Comparison of ENCODE assay signal across 8 mouse cellular contexts in the genomic region with DNA sequence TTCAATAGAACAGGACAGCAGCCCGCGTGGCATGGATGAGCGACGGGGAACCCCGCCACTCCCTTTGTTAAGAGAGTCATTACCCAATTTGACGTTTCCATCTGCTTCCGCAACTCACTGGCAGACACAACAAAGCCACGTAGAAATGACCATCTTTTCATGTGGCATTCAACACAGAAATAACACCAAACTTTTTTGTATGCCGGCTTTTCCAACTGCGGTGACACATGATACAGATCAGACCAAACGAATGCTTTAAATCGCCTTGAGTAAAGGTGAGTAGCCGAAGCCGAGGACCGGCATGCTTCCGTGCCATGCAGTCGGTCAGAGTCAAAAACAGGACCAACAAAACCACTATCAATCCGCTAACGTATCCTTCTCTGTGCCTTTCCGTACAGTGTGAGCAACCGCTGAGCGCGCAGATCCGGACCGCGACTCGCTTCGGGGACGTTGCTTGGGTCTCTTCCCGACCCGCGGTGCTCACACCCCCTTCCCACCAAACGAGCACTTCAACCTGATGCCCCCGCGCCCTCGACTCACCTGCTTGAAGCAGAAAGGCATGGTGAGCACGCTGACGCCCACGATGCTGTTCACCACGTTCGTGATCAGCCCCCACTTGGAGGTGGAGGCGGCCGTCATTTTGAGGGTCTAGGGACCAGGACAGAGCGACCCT. TPM values are rescaled to one million over a fixed set of nuclear protein-coding genes. Genes with fewer than 3 reads are reported as not detected.
DNase-seq lines count a peak whose midpoint lies in the region; ATAC-seq lines count a peak whose summit lies in the region.

No protein-coding gene starts in this region.

- H3K4me3 ChIP-seq in limb, embryonic 13.5 days = peak overlapping the region; percentile 76
- H3K4me3 ChIP-seq in midbrain, embryonic 12.5 days = peak overlapping the region; percentile 84

- peak; percentile 34 for ATAC-seq in limb, embryonic 13.5 days (ENCODE audit: low FRiP score, low read depth)
- ATAC-seq in midbrain, embryonic 12.5 days (ENCODE audit: low FRiP score, low read depth) = peak; percentile 45

- H3K36me3 ChIP-seq in limb, embryonic 13.5 days = peaks cover 17% of the 10 kb centered on the region
- H3K36me3 ChIP-seq in midbrain, embryonic 12.5 days = peaks cover 3% of the 10 kb centered on the region; the same call in 1 of the 2 replicates

- H3K9me3 ChIP-seq in limb, embryonic 13.5 days = peaks cover 3% of the 10 kb centered on the region; the same call in 1 of the 2 replicates
- no peaks in the 10 kb centered on the region for H3K9me3 ChIP-seq in midbrain, embryonic 12.5 days

- WGBS in limb, embryonic 13.5 days = under 1% methylated on average over 44 of the region's 44 CpGs
- WGBS in midbrain, embryonic 12.5 days = under 1% methylated on average over 44 of the region's 44 CpGs

- peak overlapping the region; percentile 84 for H3K9ac ChIP-seq in limb, embryonic 13.5 days
- peak overlapping the region; percentile 73 for H3K9ac ChIP-seq in midbrain, embryonic 12.5 days (replicated peaks)

- H3K4me1 ChIP-seq in limb, embryonic 13.5 days = peaks cover 15% of the 10 kb centered on the region
- H3K4me1 ChIP-seq in midbrain, embryonic 12.5 days = peaks cover 25% of the 10 kb centered on the region

- intact Hi-C loops in left cerebral cortex, postnatal 4 days (cut with DNase I) = no loop called here

- DNase-seq in adrenal gland, adult 2 months = peak; percentile 49
- DNase-seq in adrenal gland, adult 18-20 months (ENCODE audit: low spot score in 2 of 2) = no peak
- peak; percentile 39 for DNase-seq in thymus, postnatal 0 days (ENCODE audit: low spot score)
- DNase-seq in thymus, adult 18-20 months = no peak
- peak; percentile 26 for DNase-seq in forelimb bud, embryonic 11.5 days (ENCODE audit: low read depth, low spot score)
- no peak for DNase-seq in left cerebral cortex, postnatal 4 days

- H3K4me2 ChIP-seq in limb, embryonic 13.5 days (replicated peaks) = peak overlapping the region; percentile 77
- H3K4me2 ChIP-seq in midbrain, embryonic 12.5 days (replicated peaks) = peak overlapping the region; percentile 84

- no peaks in the 10 kb centered on the region for H3K27me3 ChIP-seq in limb, embryonic 13.5 days
- H3K27me3 ChIP-seq in midbrain, embryonic 12.5 days = no peaks in the 10 kb centered on the region

- H3K27ac ChIP-seq in limb, embryonic 13.5 days = peak overlapping the region; percentile 34; the same call in 1 of the 2 replicates
- peak overlapping the region; percentile 63 for H3K27ac ChIP-seq in midbrain, embryonic 12.5 days (replicated peaks)

RNA-seq across cellular contexts. Expression of gene Slc38a10, which starts 0.6 kb away (rescaled TPM):
- total RNA-seq in adrenal gland, adult 2 months (2021) = 100 to 1,000 TPM; 119 to 148 TPM
- polyA plus RNA-seq in adrenal gland, adult 2 months (2012; rRNA removed) = 132 and 146 TPM in 2 replicates
- 100 to 1,000 TPM; 147 to 177 TPM for total RNA-seq in adrenal gland, adult 18-20 months (2021)
- polyA plus RNA-seq in thymus, postnatal 0 days (2015; fragmentation: Nextera tagmentation; extraction: Ambion mirVana) = 58.9 and 60.9 TPM in 2 replicates
- polyA plus RNA-seq in limb, embryonic 13.5 days (2015; fragmentation: Nextera tagmentation; extraction: Ambion mirVana) = 86.4 and 94.5 TPM in 2 replicates
- 105 and 106 TPM in 2 replicates for polyA plus RNA-seq in midbrain, embryonic 12.5 days (2016; fragmentation: Nextera tagmentation; extraction: Ambion mirVana)
- 100 to 1,000 TPM; 113 to 119 TPM for total RNA-seq in left cerebral cortex, postnatal 4 days (2021)

RNA-seq across cellular contexts. Expression of gene Ndufaf8, which starts 51.8 kb away (rescaled TPM):
- 10 to 100 TPM; 47.5 to 76.2 TPM for total RNA-seq in adrenal gland, adult 2 months (2021)
- polyA plus RNA-seq in adrenal gland, adult 2 months (2012; rRNA removed) = 78.1 and 85.2 TPM in 2 replicates
- total RNA-seq in adrenal gland, adult 18-20 months (2021) = 10 to 100 TPM; 54.9 to 62.9 TPM
- 112 and 121 TPM in 2 replicates for polyA plus RNA-seq in thymus, postnatal 0 days (2015; fragmentation: Nextera tagmentation; extraction: Ambion mirVana)
- polyA plus RNA-seq in limb, embryonic 13.5 days (2015; fragmentation: Nextera tagmentation; extraction: Ambion mirVana) = 69.3 and 76.9 TPM in 2 replicates
- polyA plus RNA-seq in midbrain, embryonic 12.5 days (2016; fragmentation: Nextera tagmentation; extraction: Ambion mirVana) = 56.8 and 57.4 TPM in 2 replicates
- total RNA-seq in left cerebral cortex, postnatal 4 days (2021) = 10 to 100 TPM; 27.9 to 29.6 TPM

RNA-seq across cellular contexts. Expression of gene Tepsin, which starts 52.0 kb away (rescaled TPM):
- total RNA-seq in adrenal gland, adult 2 months (2021) = 10 to 100 TPM; 10.2 to 14.4 TPM
- polyA plus RNA-seq in adrenal gland, adult 2 months (2012; rRNA removed) = 53.9 and 61.2 TPM in 2 replicates
- 10 to 100 TPM; 12.3 to 15.4 TPM for total RNA-seq in adrenal gland, adult 18-20 months (2021)
- polyA plus RNA-seq in thymus, postnatal 0 days (2015; fragmentation: Nextera tagmentation; extraction: Ambion mirVana) = 12.3 and 13.2 TPM in 2 replicates
- polyA plus RNA-seq in limb, embryonic 13.5 days (2015; fragmentation: Nextera tagmentation; extraction: Ambion mirVana) = 18.1 and 18.5 TPM in 2 replicates
- polyA plus RNA-seq in midbrain, embryonic 12.5 days (2016; fragmentation: Nextera tagmentation; extraction: Ambion mirVana) = 20.8 and 22.9 TPM in 2 replicates
- total RNA-seq in left cerebral cortex, postnatal 4 days (2021) = 10 to 100 TPM; 18.9 to 19.5 TPM

Comparison
In these comparisons a context has a peak if more than half of its experiments do, and no peak if none do; other contexts are left out.
1. DNase-seq: peak in adrenal gland, adult 2 months (single experiment), thymus, postnatal 0 days (single experiment) and forelimb bud, embryonic 11.5 days (single experiment); none in adrenal gland, adult 18-20 months (0 of 2), thymus, adult 18-20 months (0 of 2) and left cerebral cortex, postnatal 4 days (single experiment).